Mouse (Mus musculus) 3T3-L1 (cell line): ENCODE results near the gene Mfsd12.

Source experiments
- DNase-seq: peaks from one replicate; pipeline ENCODE4 v3.0.0-alpha.2; 2015; ENCODE audit warnings: low read depth, low spot score

Gene Mfsd12

DNA sequence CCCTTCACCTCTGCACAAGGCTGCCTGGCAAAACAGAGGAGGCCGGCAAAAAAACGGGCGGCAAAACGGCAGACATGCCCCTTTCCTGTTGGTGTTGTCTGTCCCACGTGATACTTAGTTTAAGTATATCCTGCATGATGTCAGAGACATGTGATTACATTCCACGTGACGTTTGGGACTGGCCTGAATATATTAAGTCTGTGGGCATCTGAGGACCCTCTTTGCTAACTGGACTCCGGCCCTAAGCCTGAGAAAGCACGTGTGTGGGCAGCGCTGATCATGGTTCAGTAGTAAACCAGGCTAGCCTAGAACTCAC, 43.9 kb downstream of the Mfsd12 start:
- DNase-seq = no peak

GRCm38 (mm10) chr10:81401521-81402226, 44.4 kb downstream of the Mfsd12 start:
- DNase-seq = peak; percentile 57

DNA sequence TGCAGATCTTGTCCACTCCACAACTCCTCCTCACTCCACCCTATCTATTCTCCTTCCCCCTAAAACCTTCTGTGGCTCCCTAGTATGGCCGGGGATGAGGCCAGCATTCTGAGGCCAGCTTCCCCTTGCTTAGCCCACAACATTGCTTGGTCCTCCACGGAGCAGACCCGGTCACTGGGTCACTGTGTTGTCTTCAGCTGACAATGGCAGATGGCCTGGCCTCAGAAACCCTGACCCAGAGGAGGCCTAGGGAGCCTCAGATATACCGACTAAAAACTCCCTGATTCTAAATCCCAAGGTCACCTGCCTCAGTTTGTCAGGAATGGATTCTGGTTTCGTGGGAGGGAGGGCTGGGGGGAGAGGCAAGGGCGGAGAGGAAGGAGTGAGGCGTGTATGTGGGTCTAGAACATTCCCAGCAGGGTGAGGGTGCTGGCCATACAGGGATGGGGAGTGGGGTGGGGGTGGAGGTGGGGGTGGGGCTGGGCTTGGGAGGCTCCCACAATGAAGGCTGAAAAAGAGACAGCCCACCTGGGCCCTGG, 45.0 kb downstream of the Mfsd12 start:
- no peak for DNase-seq

GRCm38 (mm10) chr10:81403511-81403910, 46.2 kb downstream of the Mfsd12 start:
- DNase-seq = no peak

GRCm38 (mm10) chr10:81404082-81404481, 46.8 kb downstream of the Mfsd12 start:
- no peak for DNase-seq

DNA sequence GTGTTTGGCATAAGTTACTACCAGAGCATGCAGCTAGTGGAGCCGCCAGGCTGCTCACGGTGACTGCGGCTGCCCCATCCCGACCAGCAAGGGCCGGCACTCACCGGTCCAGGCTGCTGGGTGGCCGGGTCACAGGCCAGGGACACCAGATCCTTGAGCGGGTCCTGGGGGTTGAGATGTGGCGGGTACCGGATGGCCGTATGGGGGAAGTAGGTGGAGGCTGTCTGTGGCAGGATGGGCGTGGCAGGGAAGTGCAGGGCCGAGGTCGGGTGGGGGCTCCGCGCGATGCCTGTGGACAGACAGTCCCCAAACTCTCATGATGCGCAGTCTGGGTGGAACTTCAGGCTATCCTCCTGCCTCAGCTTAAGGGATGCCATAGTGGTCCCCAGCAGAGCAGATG, 47.4 kb downstream of the Mfsd12 start:
- DNase-seq = no peak

DNA sequence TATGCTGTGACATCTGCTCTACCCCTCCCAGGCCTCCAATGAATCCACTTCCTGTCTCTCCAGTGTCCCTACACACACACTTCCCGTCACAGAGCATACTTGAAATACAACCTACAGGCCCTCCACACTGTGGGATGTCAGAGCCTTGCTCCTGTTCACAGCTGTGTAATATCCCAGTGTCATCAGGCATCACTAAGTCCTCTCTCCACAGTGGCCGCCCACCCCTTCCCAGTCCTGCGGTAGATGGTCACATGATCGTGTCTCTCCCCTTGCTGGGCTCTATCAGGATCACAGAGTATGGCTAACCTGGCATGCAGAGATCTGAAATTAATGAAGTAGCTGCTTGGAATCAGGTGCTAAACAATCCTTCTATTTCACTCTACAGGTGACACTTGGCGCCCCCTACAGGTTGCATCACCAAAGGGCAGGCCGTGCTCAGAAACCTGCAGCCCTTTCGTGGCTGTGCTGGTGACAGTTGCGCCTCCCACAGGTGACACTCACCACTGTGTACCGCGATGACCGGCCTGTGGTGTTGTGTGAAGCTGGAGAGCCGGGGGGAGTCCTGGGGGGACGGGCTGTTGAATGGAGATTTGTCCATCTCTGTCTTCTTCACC, 48.4 kb downstream of the Mfsd12 start:
- DNase-seq = peak; percentile 57

DNA sequence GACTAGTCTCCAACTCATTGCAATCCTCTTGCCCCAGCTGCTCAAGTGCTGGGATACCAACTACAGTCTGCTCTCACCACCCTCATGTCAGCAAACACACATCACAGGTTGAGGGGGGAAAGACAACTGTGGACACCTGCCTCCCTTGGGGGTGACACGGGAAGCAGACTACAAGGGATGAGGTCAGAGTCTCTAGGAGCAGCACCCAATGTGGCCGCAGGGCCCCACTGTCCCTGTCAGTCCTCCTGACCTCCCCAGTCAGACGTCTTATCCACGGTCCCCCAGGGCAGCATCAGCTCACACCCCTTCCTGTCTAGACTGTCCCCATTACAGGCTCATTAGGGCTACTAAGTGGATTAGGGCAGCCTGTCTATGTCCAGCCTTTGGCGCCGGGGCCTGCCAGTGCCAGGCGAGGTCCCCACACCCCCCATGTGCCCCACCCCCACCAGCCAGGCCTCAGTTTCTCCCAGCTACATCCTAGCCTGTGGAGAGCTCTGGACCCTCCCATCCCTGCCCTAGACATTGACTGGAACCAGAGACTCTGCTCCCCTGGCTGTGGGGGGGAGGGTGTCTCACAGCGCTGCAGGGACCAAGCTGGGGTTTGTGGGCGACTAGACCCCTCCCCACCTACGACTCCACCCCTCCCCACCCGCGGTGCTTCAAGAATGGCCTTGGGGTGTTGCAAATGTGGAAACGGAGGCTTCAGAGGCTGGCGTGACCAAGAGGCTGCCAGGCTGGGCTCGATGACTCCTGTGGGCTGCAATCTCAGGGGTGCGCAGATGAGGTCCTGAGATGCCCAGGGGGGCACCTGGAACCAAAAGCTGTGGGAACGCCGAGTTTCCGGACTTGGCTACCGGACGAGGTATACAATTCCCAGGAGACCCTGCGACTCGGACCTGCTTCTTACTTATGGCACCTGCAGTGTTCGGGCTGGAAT, 49.5 kb downstream of the Mfsd12 start:
- DNase-seq = no peak

DNA sequence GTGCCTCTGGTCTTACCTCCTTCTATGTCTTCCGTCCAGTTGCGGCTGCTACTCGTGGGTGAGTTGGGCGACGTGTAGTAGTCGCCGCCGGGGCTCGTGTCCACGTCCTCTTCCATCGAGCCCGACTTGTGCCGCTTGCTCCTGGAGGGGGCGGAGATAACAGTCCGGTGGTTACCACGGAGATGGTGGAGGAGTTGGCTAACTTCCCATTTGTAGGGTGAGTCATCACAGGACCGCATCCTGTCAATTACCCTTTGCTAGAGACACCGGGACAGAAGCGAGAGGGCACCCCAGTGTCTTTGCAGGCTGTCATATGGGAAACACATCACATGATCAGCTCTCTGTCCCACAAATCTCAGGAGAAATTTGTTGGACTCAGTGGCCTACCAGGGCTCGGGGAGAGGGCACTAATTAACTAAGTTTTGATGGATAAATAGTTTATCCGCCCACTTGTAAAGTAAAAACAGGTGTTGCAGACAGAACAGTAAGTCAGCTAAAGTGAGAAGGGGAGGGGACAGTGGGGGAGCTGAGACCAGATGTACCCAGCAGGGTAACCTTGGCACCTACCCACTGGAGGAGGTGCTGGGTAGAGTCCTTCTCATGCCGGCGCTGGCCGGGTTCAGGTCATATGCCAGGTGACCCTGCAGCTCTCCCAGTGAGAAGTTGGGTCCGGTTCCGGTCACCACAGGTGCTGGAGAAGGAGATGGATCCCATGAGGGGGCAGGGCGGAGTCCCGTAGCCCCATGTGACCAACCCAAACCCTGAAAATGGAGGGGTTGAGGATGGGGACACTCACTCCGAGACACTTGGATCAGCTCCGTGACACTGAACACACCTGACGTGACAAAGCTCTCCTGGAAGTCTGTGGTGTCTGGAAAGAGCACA, 50.5 kb downstream of the Mfsd12 start:
- DNase-seq = peak; percentile 98

- DNase-seq = no peak
These were observed 51.1 kb downstream of the Mfsd12 start for GRCm38 (mm10) chr10:81408424-81408729.

GRCm38 (mm10) chr10:81408871-81409291, 51.6 kb downstream of the Mfsd12 start:
- DNase-seq = peak; percentile 70

GRCm38 (mm10) chr10:81409330-81409729, 52.0 kb downstream of the Mfsd12 start:
- DNase-seq = peak; percentile 46

DNA sequence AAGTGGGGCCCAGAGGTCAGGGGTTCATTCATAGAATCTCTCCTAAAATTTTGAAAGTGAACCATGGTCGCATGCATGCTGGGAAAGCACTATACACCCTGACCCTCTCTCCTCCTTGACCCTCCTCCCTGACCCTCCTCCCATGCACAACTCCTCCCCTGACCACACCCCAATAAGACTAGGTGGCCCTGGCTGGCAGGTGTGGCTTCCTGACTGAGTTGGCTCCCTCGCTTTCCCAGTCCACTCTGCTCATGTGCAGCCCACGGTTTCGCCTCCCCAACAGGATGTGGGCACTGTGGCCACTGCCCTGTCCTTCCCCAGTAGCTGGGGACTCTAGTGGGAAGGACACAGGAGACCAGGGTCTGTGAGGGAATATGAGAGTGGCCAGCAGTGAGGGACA, 53.1 kb downstream of the Mfsd12 start:
- no peak for DNase-seq

- peak; percentile 42 for DNase-seq
These were observed 53.7 kb downstream of the Mfsd12 start for GRCm38 (mm10) chr10:81410981-81411380.

DNA sequence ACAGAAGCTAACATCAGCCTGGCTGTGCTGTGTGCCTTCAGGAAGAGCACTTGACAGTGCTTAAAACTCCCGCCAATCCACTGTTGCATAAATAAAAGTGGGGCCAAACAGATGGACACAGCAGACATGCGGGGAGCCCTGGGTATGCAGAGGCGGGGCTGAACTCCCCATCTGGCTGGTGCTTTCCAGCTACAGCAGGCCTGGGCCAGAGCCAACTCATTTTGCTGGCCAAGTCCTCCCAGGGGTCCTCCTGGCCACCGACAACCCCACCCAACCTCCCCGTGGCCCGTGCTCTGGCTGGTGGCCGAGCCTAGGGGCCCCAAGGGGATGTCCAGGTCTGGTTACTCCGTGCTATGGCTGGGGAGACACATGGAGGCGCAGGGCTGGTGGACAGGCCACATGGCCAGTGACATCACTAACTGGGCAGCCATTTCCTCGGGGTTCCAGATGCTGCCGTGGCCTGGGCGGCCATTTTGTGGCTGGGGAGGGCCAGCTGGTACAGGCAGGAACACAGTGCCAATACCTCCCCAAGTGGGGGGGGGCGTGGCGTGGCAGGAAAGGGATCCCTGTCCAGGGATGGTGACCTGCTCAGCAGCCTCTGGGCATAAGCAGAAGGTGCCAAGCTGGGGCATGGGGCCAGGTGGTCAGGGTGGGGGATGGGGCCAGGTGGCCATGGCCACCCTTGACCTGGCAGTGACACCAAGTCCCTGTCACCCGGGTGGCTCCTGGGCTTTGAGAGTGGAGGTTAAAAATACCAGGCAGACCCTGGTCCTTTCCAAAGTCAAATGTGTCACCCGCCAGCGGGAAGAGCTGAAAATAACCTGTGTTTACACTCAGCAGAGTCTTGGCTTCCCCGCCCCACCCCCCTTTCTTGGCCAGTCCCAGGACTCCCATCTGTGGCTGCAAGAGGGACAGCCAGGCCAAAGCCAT, 54.4 kb downstream of the Mfsd12 start:
- peak; percentile 72 for DNase-seq

- DNase-seq = peak; percentile 58
These were observed 55.5 kb downstream of the Mfsd12 start for GRCm38 (mm10) chr10:81412586-81413309.

GRCm38 (mm10) chr10:81413310-81414261, 56.3 kb downstream of the Mfsd12 start:
- no peak for DNase-seq

DNA sequence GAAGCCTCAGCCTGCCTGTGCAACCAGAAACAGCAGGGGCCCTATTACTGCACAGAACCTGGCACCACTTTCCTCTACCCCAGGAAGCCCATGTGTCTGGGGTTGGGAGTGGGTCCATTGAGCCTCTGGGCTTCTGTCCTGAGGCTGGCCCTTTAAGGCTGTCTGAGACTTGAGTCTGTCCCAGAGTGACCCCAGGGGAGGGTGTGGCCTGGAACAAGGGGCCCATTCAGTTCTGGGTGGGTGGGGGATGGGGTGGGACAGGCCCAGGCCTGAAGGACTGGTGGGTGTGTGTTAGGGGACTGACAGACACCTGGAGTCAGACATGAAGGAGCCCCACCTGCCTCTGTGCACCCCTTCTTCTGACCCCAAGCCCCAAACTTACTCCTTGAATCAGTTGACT, 57.4 kb downstream of the Mfsd12 start:
- DNase-seq = no peak
